Mouse (Mus musculus): ENCODE data around the gene Sept1. TPM values are rescaled to one million over a fixed set of nuclear protein-coding genes. Genes with fewer than 3 reads are reported as not detected.
A peak's percentile ranks its signal among the peaks of the same experiment; 100 is the strongest.

The Sept1 gene
- polyA plus RNA-seq, 1 experiment from 2014 or later, result 30.3 TPM

DNA sequence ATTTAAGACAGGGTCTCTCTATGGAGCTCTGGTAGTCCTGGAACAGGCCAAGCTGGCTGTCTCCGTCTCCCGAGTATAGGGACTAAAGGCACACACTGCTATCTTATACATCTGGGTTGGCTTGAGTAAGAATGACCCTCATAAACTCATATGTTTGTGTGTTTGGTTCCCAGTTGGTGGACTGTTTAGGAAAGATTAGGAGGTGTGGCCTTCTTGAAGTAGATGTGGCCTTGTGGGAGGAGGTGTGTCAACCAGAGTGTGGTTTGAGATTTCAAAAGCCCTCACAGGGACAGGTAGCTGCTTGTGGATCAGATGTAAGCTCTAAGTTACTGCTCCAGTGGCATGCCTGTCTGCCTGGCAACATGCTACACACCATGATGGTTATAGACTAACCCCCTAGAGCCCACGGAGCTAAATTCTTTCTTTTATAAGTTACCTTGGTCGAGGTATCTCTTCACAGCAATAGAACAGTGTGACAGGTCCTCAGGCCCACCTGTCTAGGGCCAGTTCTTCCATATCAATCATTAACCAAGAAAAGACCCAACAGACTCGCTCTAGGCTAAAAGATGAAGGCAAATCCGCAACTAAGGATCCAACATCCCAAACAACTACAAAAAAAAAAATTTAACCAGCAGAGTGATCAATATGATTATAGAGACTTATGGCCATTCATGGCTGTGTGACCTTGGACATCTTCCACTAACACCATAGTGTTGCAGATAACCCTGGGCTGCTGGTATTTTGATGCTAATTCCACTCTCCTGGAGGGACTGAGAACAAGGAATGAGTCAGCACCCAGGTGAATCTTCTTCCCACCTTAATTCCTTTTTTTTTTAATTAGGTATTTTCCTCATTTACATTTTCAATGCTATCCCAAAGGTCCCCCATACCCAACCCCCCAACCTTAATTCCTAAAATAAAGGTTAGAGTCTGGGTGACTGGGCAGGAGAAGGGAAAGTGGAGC lies 9.1 kb downstream of the Sept1 start:
- Histone ChIP-seq H3K27me3 (ENCODE audit: poor library complexity, severe bottlenecking) (no peaks in the 10 kb centered on the region), H3K4me1 (no peaks in the 10 kb centered on the region), H3K36me3 (replicated peaks) (peaks cover 62% of the 10 kb centered on the region), H3K4me3 (no peak overlapping the region), H3K9me3 (no peaks in the 10 kb centered on the region), H3K27ac (no peak overlapping the region)
- 91% methylated on average over 6 of the region's 6 CpGs for WGBS
- DNase-seq (ENCODE audit: extremely low spot score, low spot score), result no peak

DNA sequence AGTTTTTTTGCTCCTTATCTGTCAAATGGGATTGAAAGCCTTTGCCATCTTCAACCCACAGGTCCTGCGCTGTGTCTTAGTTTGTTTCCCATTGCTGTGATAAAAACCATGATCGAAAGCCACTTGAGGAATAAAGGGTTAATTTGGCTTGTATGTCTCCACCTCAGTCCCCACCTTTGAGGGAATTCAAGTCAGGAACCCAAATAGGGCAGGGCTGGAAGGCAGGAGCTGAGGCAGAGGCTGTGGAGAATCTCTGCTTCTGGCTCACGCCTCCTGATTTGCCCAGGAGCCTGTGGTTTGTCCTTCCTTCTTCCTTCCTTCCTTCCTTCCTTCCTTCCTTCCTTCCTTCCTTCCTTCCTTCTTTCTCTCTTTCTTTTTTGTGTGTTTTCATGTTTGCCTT lies 9.8 kb downstream of the Sept1 start:
- Histone ChIP-seq H3K27ac (no peak overlapping the region), H3K27me3 (ENCODE audit: poor library complexity, severe bottlenecking) (no peaks in the 10 kb centered on the region), H3K4me3 (no peak overlapping the region), H3K4me1 (no peaks in the 10 kb centered on the region), H3K36me3 (replicated peaks) (peaks cover 57% of the 10 kb centered on the region), H3K9me3 (no peaks in the 10 kb centered on the region)
- whole genome bisulfite sequencing, result 96% methylated on average over 3 of the region's 3 CpGs
- no peak for DNase-seq (ENCODE audit: extremely low spot score, low spot score)

DNA sequence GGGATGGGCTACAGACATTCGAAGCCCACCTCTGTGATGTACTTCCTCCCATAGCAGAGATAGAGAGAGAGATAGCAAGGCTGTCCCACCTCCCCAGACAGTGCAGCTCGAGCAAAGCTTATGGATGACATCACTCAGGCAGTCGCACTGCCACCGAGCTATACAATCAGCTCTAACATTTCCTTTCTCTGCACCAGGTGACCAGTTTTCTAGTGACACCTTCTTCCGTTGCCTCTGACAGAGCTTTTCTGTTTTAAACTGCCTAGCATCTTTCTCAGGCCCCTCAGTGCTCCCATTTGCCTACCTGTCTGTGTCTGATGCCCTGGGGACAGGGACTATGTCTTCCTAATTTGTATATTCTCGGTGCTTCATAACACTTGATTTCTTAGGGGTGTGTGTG lies 12.5 kb downstream of the Sept1 start:
- 84% methylated on average over 6 of the region's 6 CpGs for WGBS
- H3K4me1 ChIP-seq, result peaks cover 1% of the 10 kb centered on the region

DNA sequence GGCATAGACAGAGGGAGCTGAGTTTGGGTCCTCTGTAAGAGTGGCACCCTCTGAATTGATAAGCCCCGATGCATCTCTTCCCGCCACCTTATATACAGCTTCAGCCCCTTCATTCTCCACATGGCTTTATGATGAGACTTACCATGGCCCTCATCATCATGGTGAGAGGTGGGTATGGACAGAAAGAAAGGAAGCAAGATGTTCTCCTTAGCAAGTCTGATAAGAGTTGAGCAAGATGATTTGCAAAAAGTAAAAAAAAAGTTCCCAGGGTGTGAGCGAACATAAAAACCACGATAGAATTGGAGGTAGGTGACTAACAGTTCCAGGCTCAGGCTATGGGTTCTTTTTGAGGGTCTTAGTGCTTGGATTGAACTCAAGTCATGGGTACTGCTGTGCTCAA lies 14.3 kb downstream of the Sept1 start:
- no peak overlapping the region for H3K27ac ChIP-seq
- peaks cover 17% of the 10 kb centered on the region for H3K27me3 ChIP-seq (ENCODE audit: poor library complexity, severe bottlenecking)
- DNase-seq (ENCODE audit: extremely low spot score, low spot score), result no peak
- H3K9me3 ChIP-seq, result no peaks in the 10 kb centered on the region
- H3K4me3 ChIP-seq, result no peak overlapping the region
- H3K36me3 ChIP-seq (replicated peaks), result peaks cover 22% of the 10 kb centered on the region
- H3K4me1 ChIP-seq, result peaks cover 18% of the 10 kb centered on the region
- 91% methylated on average over 4 of the region's 4 CpGs for WGBS

More for the DNA sequence above, 12.5 kb downstream of the Sept1 start:
- Histone ChIP-seq H3K27me3 (ENCODE audit: poor library complexity, severe bottlenecking) (no peaks in the 10 kb centered on the region), H3K4me3 (no peak overlapping the region), H3K36me3 (replicated peaks) (peaks cover 33% of the 10 kb centered on the region), H3K9me3 (no peaks in the 10 kb centered on the region), H3K27ac (no peak overlapping the region)
- no peak for DNase-seq (ENCODE audit: extremely low spot score, low spot score)

DNA sequence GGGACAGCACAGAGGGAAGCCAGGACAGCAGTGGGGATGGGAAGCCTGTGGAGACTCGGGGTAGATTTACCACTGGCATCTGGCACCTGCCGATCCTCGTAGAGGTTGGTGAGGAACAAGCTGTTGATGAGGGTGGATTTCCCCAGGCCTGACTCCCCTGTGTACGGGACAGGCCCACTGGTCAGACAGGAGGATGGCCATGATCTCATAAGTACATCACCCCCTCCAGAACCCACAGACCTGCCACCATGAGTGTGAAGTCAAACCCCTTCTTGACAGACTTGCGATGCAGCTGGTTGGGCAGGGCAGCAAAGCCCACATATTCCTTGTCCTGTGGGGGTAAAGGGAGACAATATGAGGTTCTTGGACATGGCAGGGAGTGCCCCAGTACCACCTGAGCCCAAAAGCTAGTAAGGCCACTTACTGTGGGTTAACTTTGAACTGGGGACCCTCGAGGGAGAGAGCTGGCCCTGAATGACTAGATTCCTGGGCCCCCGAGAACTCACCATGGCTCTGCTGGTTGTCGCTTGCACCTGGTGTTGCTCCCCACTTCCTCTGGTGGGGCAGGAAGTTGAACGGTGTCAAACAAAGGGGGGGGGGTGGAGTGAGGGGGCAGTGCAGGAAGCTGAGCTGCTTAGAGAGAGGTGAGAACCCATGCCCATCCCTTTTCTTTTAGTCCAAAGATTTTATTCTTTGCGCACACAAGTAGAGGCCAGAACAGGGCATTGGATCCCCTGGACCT lies 14.9 kb downstream of the Sept1 start:
- peaks cover 16% of the 10 kb centered on the region for H3K36me3 ChIP-seq (replicated peaks)
- H3K4me3 ChIP-seq, result no peak overlapping the region
- no peak overlapping the region for H3K27ac ChIP-seq
- H3K9me3 ChIP-seq, result no peaks in the 10 kb centered on the region
- peaks cover 18% of the 10 kb centered on the region for H3K4me1 ChIP-seq
- peaks cover 23% of the 10 kb centered on the region for H3K27me3 ChIP-seq (ENCODE audit: poor library complexity, severe bottlenecking)
- 83% methylated on average over 10 of the region's 10 CpGs for WGBS
- no peak for DNase-seq (ENCODE audit: extremely low spot score, low spot score)

DNA sequence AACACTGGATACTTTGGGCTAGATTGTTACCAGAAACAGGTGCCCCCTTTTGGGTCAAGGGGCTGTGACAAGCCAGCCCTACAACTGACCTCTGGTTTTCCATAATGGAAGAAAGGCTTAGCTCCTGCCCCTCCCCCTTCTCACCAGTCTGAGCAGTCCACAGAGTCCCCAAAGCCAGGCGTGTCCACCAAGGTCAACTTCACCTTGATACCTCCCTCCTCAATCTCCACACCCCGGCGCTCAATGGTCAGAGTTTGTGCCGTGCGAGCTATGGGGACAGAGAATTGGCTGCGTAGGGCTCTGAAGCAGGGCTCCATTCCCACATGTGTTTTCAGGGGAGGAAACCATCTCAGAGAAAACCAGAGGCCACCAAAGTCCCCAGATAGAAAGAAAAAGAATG lies 15.5 kb downstream of the Sept1 start:
- peaks cover 29% of the 10 kb centered on the region for H3K27me3 ChIP-seq (ENCODE audit: poor library complexity, severe bottlenecking)
- WGBS, result 89% methylated on average over 6 of the region's 6 CpGs
- no peak for DNase-seq (ENCODE audit: extremely low spot score, low spot score)

DNA sequence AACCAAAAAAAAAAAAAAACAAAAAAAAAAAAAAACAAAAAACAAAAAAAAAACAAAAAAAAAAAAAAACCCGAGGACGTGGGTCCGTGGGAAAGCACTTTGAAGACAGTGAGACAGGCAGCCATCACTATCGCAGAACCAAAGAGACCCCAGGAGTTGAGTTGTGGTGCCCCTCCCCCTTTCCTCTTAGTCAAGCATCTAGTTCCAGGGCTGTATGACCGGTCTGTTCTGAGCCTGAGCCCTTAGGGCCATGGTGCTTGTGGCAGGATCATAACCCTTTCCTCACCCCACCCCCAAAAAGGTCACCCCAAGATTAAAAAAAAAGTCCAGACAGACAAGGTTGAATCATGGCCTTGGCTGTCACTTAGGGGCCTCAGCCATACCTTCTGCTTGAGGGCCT lies 16.6 kb downstream of the Sept1 start:
- 83% methylated on average over 5 of the region's 5 CpGs for WGBS
- no peak overlapping the region for H3K27ac ChIP-seq
- H3K4me1 ChIP-seq, result peaks cover 18% of the 10 kb centered on the region
- H3K9me3 ChIP-seq, result no peaks in the 10 kb centered on the region
- peaks cover 31% of the 10 kb centered on the region for H3K27me3 ChIP-seq (ENCODE audit: poor library complexity, severe bottlenecking)
- no peak for DNase-seq (ENCODE audit: extremely low spot score, low spot score)
- no peak overlapping the region for H3K4me3 ChIP-seq
- H3K36me3 ChIP-seq (replicated peaks), result 0 out of 2 replicates have a peak, but pooled peaks cover 3% of the 10 kb centered on the region

More for the DNA sequence above, 15.5 kb downstream of the Sept1 start:
- H3K4me3 ChIP-seq, result no peak overlapping the region
- no peaks in the 10 kb centered on the region for H3K9me3 ChIP-seq
- peaks cover 10% of the 10 kb centered on the region for H3K36me3 ChIP-seq (replicated peaks)
- no peak overlapping the region for H3K27ac ChIP-seq
- peaks cover 18% of the 10 kb centered on the region for H3K4me1 ChIP-seq

DNA sequence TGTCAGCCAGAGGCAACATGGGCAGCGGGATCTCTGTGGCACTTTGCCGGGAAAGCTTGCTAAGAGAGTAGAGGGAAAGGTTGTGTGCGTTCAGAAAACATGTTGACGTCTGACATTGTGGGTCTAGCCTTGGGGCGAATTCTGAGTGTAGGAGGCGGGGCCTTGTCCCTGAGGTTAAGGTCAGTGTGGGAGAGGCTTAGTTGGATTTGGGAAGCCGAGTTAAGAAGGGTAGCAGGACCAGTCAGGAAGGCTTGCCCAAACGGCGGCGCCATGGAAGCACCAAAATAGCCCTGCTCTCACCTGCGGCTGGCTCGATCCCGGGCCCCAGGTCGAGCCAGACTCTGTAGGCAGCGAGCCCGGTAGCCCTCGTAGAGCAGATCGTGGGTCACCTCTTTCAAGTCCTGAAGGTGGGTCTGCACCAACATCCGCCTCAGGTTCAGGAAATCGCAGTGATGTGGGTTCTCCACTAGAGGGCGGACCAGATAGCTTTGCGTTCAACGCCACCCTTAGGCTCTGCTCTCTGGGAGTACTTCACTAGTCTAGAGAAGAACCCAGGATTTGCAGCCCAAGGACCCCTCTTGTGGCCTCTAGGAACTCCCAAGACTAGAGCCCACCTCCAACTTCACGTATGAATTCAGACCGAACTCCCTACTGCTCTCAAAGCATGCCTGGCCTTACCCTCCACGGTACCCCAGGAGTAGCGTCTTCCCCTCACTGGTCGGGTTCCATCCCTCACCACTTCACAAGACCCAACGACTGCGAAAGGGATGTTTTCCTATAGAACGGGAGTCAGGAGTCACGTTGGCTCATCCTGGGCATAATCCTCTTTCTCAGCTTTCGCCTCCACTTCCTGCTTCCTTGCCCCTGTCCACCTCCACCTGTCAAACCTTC lies 17.7 kb downstream of the Sept1 start:
- no peak overlapping the region for H3K27ac ChIP-seq
- 25% methylated on average over 33 of the region's 33 CpGs for WGBS

DNA sequence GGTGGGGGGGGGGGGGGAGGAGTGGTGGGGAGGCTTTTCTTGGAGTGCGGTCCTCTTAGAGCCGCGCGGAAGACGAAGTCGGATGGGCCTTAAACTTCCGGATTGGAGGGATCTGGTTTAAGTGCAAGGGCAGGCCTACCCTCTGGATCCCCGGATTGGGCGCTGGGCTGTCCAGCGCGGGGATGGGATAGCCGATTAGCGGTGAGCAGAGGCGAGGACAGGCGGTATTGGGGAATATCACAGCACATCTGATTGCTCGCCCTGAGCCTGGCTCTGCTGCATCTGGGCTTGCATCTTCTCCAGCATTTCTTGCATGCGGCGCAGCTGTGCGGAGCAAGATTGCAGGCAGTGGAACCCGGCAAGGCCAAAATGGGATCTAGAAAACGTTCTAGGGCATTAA lies 18.4 kb downstream of the Sept1 start:
- DNase-seq (ENCODE audit: extremely low spot score, low spot score), result no peak
- 33% methylated on average over 21 of the region's 21 CpGs for WGBS
- peaks cover 31% of the 10 kb centered on the region for H3K27me3 ChIP-seq (ENCODE audit: poor library complexity, severe bottlenecking)
- H3K4me3 ChIP-seq, result peak overlapping the region; percentile 42
- H3K36me3 ChIP-seq (replicated peaks), result 0 out of 2 replicates have a peak, but pooled peaks cover 3% of the 10 kb centered on the region
- H3K27ac ChIP-seq, result no peak overlapping the region
- peaks cover 22% of the 10 kb centered on the region for H3K4me1 ChIP-seq
- H3K9me3 ChIP-seq, result no peaks in the 10 kb centered on the region

More for the DNA sequence above, 17.7 kb downstream of the Sept1 start:
- peak overlapping the region; percentile 42 for H3K4me3 ChIP-seq
- H3K4me1 ChIP-seq, result peaks cover 18% of the 10 kb centered on the region
- H3K9me3 ChIP-seq, result no peaks in the 10 kb centered on the region
- H3K27me3 ChIP-seq (ENCODE audit: poor library complexity, severe bottlenecking), result peaks cover 31% of the 10 kb centered on the region
- DNase-seq (ENCODE audit: extremely low spot score, low spot score), result peak; percentile 64
- H3K36me3 ChIP-seq (replicated peaks), result 0 out of 2 replicates have a peak, but pooled peaks cover 3% of the 10 kb centered on the region

DNA sequence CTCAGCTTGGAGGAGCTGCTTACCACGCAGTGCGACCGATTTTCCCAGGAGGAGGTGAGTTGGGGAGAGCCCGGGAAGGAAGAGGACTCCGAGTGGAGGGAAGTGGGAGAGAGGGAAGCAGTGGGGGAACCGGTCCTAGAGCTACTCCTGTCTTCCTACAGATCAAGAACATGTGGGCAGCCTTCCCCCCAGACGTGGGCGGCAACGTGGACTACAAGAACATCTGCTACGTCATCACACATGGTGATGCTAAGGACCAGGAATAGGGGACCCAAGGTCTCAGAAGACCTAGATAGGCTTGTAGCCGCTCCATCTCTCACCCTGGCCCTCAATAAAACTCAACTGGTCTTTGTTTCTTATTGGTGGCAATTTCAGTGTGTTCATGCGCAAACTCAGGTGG lies 19.0 kb downstream of the Sept1 start:
- DNase-seq (ENCODE audit: extremely low spot score, low spot score), result no peak
- 53% methylated on average over 12 of the region's 12 CpGs for WGBS
- 0 out of 2 replicates have a peak overlapping the region, but pooled peaks have one; percentile 42 for H3K4me3 ChIP-seq

DNA sequence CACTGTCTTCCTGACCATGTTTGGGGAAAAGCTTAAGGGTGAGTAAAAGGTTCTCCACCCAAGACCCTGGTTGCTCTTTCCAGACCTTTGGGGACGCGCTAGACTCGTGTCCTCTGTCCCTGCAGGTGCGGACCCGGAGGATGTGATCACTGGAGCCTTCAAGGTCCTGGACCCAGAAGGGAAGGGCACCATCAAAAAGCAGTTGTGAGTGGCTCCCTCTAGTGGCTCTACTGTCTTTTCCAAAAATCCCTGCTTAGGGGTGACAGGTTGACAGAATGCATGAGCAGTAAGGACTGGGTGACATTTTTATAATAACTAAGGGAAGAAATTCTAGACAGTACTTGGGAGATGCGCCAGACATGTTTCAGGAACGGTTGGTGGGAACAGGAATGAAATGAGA lies 19.4 kb downstream of the Sept1 start:
- H3K4me1 ChIP-seq, result peaks cover 28% of the 10 kb centered on the region
- no peak overlapping the region for H3K4me3 ChIP-seq
- H3K27me3 ChIP-seq (ENCODE audit: poor library complexity, severe bottlenecking), result peaks cover 31% of the 10 kb centered on the region
- WGBS, result 34% methylated on average over 7 of the region's 7 CpGs
- H3K9me3 ChIP-seq, result no peaks in the 10 kb centered on the region
- DNase-seq (ENCODE audit: extremely low spot score, low spot score), result no peak
- H3K27ac ChIP-seq, result no peak overlapping the region
- H3K36me3 ChIP-seq (replicated peaks), result 0 out of 2 replicates have a peak, but pooled peaks cover 3% of the 10 kb centered on the region

More for the DNA sequence above, 19.0 kb downstream of the Sept1 start:
- H3K36me3 ChIP-seq (replicated peaks), result 0 out of 2 replicates have a peak, but pooled peaks cover 3% of the 10 kb centered on the region
- H3K27me3 ChIP-seq (ENCODE audit: poor library complexity, severe bottlenecking), result peaks cover 31% of the 10 kb centered on the region
- no peaks in the 10 kb centered on the region for H3K9me3 ChIP-seq
- H3K4me1 ChIP-seq, result peaks cover 28% of the 10 kb centered on the region
- no peak overlapping the region for H3K27ac ChIP-seq
